Mouse (Mus musculus) midbrain, embryonic 16.5 days (tissue): ENCODE measurements at regions not wholly inside any gene's neighbourhood (a gene's known extent, or its start where the extent isn't known, plus 50 kb on each side); places are given as distances from the start of the nearest gene placed in this dataset.

Experiments used
- ATAC-seq: fragments of 200-750 bp; cut with Nextera tagmentation; 2 replicates; pipeline ENCODE4 v1.8.0; 2017; ENCODE audit warnings: moderate TSS enrichment
- H3K27ac ChIP-seq: fragments of 300-500 bp; sonication (generic); 2 replicates; pipeline ENCODE4 v1.5.1; 2014; ENCODE audit warnings: mild to moderate bottlenecking, low read length, mixed read lengths
- H3K27me3 ChIP-seq: fragments of 300-500 bp; sonication (generic); 2 replicates; pipeline ENCODE4 v1.6.1; 2014; ENCODE audit warnings: low read depth, low read length, mixed read lengths; ENCODE audit not compliant: control insufficient read depth, insufficient read depth
- H3K36me3 ChIP-seq: fragments of 300-500 bp; sonication (generic); 2 replicates; pipeline ENCODE4 v1.6.1; 2014; ENCODE audit warnings: mild to moderate bottlenecking, low read length, moderate library complexity, mixed read lengths; ENCODE audit not compliant: control insufficient read depth, insufficient read depth
- H3K4me1 ChIP-seq: fragments of 300-500 bp; sonication (generic); 2 replicates; pipeline ENCODE4 v1.6.1; 2014; ENCODE audit warnings: mild to moderate bottlenecking, low read length, mixed read lengths; ENCODE audit not compliant: control insufficient read depth, insufficient read depth
- H3K4me2 ChIP-seq: fragments of 300-500 bp; sonication (generic); 2 replicates; pipeline ENCODE4 v1.6.1; 2014; ENCODE audit warnings: mild to moderate bottlenecking, low read length, mixed read lengths
- H3K4me3 ChIP-seq: fragments of 300-500 bp; sonication (generic); 2 replicates; pipeline ENCODE4 v1.5.1; 2014; ENCODE audit warnings: low read depth, mild to moderate bottlenecking, low read length, moderate library complexity, mixed read lengths
- H3K9ac ChIP-seq: fragments of 300-500 bp; sonication (generic); 2 replicates; pipeline ENCODE4 v1.6.1; 2014; ENCODE audit warnings: low read depth, low read length, mixed read lengths
- H3K9me3 ChIP-seq: fragments of 300-500 bp; sonication (generic); replicated peaks from 2 replicates; pipeline ENCODE4 v1.6.1; 2014; ENCODE audit warnings: mild to moderate bottlenecking, low read length, mixed read lengths; ENCODE audit not compliant: control insufficient read depth, poor library complexity, severe bottlenecking
- WGBS: fragments of 180-500 bp; shearing (Covaris S2); extraction: QIAGEN DNeasy Blood & Tissue Kit; methylation state at CpG from one replicate; pipeline ENCODE4 v1.1.7; 2014; 5-methylcytosine and 5-hydroxymethylcytosine counted together

DNA sequence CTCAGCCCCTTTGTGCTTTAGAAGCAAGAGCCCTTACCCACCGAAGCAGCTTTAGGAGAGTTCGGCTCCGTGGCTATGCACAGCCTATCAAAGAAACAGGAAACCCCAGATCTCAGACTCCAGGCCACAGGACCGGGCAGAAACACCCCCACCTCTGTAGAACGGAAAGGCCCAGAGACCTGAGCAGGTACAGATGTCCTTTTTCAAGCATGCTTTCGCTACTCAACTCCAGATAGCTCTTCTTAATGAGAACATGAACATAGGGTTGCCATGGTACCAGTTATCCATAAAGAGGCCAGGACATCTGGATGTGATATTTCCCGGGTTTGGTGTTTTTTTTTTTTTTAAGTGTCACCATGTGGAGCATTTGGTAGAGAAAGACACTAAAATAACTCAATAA is 107.4 kb downstream of the Cdc5l start:
- 73% methylated on average over 7 of the region's 7 CpGs for WGBS
- Histone ChIP-seq H3K36me3 (no peaks in the 10 kb centered on the region), H3K9me3 (no peaks in the 10 kb centered on the region), H3K27me3 (no peaks in the 10 kb centered on the region), H3K27ac (no peak overlapping the region), H3K9ac (no peak overlapping the region), H3K4me2 (no peak overlapping the region), H3K4me1 (0 out of 2 replicates have a peak, but pooled peaks cover 4% of the 10 kb centered on the region), H3K4me3 (no peak overlapping the region)
- ATAC-seq = no peak

DNA sequence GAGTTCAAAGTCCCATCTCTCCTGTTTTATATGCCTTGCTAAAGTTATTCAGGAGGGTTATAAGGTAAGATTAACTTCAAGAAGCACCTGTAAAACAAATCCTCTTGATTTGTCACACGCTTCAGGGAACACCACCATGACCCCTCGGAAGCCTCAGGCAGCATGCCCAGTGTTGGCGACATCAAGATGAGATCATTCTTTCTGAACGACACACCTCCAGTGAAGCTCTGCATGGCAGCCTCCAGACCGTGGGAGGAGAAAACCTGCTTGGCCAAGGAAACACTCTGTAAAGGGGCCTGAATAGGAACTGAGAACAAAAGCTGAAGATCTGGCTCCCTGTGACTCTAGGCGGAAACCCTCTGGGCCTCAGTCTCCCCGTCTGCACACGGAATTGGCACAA is 110.7 kb downstream of the Cdc5l start:
- no peak overlapping the region for H3K9ac ChIP-seq

DNA sequence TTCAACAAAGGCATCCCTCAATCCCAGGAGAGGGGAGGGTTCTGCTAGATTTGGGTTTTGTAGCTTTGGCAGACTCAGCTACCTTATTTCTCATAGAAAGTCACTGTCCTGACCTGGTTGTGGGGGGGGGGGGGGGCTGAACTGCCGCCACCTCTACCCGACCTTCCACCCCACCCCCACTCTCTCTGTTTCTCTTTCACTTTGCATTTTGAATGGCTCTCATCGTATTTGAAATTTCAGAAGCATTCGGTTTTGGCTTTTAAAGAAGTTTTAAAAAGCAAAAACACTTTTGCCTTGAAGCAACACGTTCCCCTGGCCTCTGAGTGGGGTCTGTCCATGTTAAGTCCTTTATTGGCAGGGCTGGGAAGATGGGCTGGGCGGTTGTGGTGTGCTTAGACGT is 113.5 kb downstream of the Cdc5l start:
- Histone ChIP-seq H3K9ac (no peak overlapping the region), H3K36me3 (no peaks in the 10 kb centered on the region), H3K4me1 (no peaks in the 10 kb centered on the region), H3K9me3 (no peaks in the 10 kb centered on the region), H3K4me3 (no peak overlapping the region), H3K27ac (no peak overlapping the region), H3K27me3 (no peaks in the 10 kb centered on the region), H3K4me2 (no peak overlapping the region)
- WGBS = 68% methylated on average over 7 of the region's 7 CpGs
- ATAC-seq = no peak

More for the DNA sequence above, 110.7 kb downstream of the Cdc5l start:
- Histone ChIP-seq H3K4me2 (no peak overlapping the region), H3K9me3 (no peaks in the 10 kb centered on the region), H3K27me3 (no peaks in the 10 kb centered on the region), H3K4me3 (no peak overlapping the region), H3K36me3 (no peaks in the 10 kb centered on the region), H3K27ac (no peak overlapping the region), H3K4me1 (0 out of 2 replicates have a peak, but pooled peaks cover 4% of the 10 kb centered on the region)
- no peak for ATAC-seq
- 72% methylated on average over 8 of the region's 8 CpGs for WGBS

GRCm38 (mm10) chr17:45318211-45319076 is 115.1 kb downstream of the Cdc5l start:
- no peak for ATAC-seq
- WGBS = 81% methylated on average over 25 of the region's 25 CpGs
- Histone ChIP-seq H3K27me3 (no peaks in the 10 kb centered on the region), H3K27ac (no peak overlapping the region), H3K4me3 (no peak overlapping the region), H3K4me2 (no peak overlapping the region), H3K9ac (no peak overlapping the region), H3K9me3 (no peaks in the 10 kb centered on the region), H3K4me1 (no peaks in the 10 kb centered on the region), H3K36me3 (no peaks in the 10 kb centered on the region)

DNA sequence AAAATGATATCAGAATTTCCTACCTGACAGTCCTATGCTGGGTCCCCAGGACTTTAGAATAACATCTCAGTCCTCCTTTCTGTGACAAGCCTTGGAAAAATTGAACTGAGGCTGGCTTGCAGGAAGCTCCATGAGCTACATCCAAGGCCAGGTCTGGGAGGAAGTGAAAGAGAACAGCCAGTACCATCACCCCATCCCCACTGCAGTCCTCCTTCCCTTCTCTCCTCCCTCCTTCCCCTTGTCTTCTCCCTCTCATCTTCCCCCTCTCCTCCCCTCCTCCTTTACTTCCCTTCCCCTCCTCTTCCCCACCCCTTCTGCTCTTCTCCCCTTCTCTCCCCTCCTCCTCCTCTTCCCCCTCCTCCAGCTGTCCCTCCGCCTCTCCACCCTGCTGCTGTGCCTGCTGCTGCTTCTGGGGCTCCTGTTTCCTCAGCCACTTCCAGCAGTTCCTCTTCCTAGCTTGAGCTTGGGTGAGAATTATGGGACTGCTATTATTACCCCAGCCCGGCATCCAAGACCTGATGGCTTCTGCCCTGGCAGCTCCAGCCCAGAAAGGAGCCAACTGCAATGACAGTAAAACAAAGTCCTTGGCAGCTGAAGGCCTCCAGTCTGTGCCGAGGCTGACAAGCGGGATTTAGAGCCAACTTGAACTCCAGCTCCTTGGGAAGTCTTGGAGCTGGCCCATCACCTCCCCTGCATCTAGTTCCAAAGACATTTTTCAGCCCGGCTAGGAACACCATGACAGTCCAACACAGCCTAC is 120.8 kb downstream of the Cdc5l start:
- WGBS = 75% methylated on average over 5 of the region's 5 CpGs
- ATAC-seq = no peak

DNA sequence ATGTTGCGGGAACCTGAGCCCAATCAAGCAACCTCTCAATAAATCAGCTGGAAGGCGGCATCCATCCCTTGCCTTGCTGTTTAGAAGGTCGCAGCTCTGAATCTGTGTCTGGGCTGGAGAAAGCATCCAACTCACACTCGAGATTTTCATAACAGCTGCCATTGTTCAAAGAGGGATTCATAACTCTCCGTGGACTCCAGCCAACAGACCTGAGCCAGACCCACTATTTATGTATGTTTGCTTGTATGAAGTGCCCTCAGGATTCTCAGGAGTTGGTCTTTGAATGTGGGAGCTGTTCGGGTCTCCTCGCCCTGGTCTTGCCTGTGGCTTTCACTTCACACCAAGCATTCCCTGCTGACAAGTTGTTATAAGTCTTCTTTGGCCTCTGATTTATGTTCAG is 127.0 kb downstream of the Cdc5l start:
- H3K9ac ChIP-seq = no peak overlapping the region
- no peak for ATAC-seq
- no peaks in the 10 kb centered on the region for H3K27me3 ChIP-seq
- 87% methylated on average over 7 of the region's 7 CpGs for WGBS
- no peak overlapping the region for H3K4me3 ChIP-seq
- H3K27ac ChIP-seq = no peak overlapping the region
- no peak overlapping the region for H3K4me2 ChIP-seq
- H3K9me3 ChIP-seq = no peaks in the 10 kb centered on the region; the same call in 1 of the 2 replicates
- H3K4me1 ChIP-seq = no peaks in the 10 kb centered on the region
- no peaks in the 10 kb centered on the region for H3K36me3 ChIP-seq

More for the DNA sequence above, 120.8 kb downstream of the Cdc5l start:
- no peak overlapping the region for H3K4me2 ChIP-seq
- no peaks in the 10 kb centered on the region for H3K4me1 ChIP-seq
- H3K36me3 ChIP-seq = no peaks in the 10 kb centered on the region
- H3K4me3 ChIP-seq = no peak overlapping the region
- H3K27ac ChIP-seq = no peak overlapping the region
- no peaks in the 10 kb centered on the region; the same call in 1 of the 2 replicates for H3K9me3 ChIP-seq
- no peaks in the 10 kb centered on the region for H3K27me3 ChIP-seq
- H3K9ac ChIP-seq = no peak overlapping the region

DNA sequence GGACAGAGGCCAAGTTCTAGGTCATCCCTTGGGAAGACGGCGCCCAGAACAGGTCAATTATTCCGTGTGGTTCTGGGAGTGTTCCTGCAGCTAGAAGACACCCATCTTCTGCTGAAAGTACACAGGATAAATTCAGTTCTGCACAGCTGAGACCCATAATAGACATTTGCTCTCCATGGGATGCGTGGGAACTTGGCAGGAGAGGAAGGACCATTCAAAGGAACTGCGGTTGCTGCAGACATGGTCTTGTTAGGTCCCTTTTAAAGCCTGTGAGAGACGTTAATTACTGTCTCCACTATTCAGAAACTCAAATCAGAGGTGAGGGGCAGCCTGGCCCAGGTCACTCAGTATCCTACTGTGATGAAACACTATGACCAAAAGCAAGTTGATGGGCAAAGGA is 130.4 kb downstream of the Cdc5l start:
- Histone ChIP-seq H3K9me3 (no peaks in the 10 kb centered on the region), H3K36me3 (no peaks in the 10 kb centered on the region), H3K27me3 (no peaks in the 10 kb centered on the region), H3K4me1 (no peaks in the 10 kb centered on the region), H3K4me3 (no peak overlapping the region), H3K9ac (no peak overlapping the region), H3K27ac (no peak overlapping the region), H3K4me2 (no peak overlapping the region)
- WGBS = 82% methylated on average over 6 of the region's 6 CpGs
- no peak for ATAC-seq

DNA sequence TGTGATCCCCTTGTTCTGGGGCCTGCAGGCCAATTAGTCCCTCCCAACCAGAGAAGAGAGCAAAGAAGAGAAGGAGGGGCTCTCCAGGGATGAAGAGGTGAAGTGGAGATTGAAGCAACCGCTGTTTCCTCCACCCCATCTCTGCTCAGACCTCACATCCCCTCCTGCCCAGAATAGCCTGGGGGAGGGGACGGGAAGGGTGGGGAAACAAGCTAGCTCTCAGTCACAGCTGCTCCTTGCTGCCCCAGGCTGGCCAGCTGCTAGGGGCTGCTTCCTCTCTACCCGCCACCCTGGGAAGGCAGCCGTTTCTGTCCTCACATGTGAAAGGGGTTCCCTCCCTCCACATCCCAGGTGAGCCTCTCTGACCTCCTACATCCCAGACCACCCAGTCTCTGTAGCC is 135.2 kb downstream of the Cdc5l start:
- Histone ChIP-seq H3K4me3 (no peak overlapping the region), H3K4me2 (no peak overlapping the region), H3K9ac (no peak overlapping the region), H3K36me3 (no peaks in the 10 kb centered on the region), H3K27me3 (no peaks in the 10 kb centered on the region), H3K27ac (no peak overlapping the region), H3K9me3 (no peaks in the 10 kb centered on the region), H3K4me1 (no peaks in the 10 kb centered on the region)
- 40% methylated on average over 4 of the region's 4 CpGs for WGBS
- no peak for ATAC-seq

DNA sequence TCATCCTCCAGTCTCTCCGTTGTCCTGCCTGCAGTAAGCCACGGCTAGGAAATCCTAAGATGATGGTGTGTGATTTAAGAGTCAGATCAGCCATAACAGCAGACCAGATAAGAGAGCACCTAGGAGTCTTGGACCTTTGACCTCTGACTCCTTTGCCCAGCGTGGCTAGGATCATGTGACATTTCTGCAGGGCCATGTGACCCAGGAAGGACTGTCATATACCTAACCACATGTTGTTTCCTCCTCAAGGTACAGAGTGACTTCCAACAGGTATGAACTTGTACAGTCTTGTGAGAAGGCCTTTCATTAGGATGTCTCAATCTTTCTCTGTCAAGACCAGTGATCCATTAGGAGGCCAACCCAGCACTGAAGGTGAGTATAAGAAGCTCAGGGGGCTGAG is 135.7 kb downstream of the Cdc5l start:
- Histone ChIP-seq H3K27ac (no peak overlapping the region), H3K4me2 (no peak overlapping the region), H3K9ac (no peak overlapping the region), H3K27me3 (no peaks in the 10 kb centered on the region), H3K36me3 (no peaks in the 10 kb centered on the region), H3K9me3 (no peaks in the 10 kb centered on the region), H3K4me1 (no peaks in the 10 kb centered on the region), H3K4me3 (no peak overlapping the region)
- ATAC-seq = no peak
- 78% methylated on average over 3 of the region's 3 CpGs for WGBS
